Mouse (Mus musculus) heart, adult 2 months (tissue): ENCODE data around the gene Prap1. TPM values are rescaled to one million over a fixed set of nuclear protein-coding genes. Genes with fewer than 3 reads are reported as not detected.

Experiments used
- DNase-seq, 2 experiments: peaks; one replicate each; pipeline ENCODE4 v3.0.0; 2021
- H3K27ac ChIP-seq: fragments of 200-600 bp; 2 replicates; pipeline ENCODE4 v1.8.1; 2022
- H3K27me3 ChIP-seq: fragments of 200-500 bp; 2 replicates; pipeline ENCODE4 v1.6.1; 2012; ENCODE audit warnings: mild to moderate bottlenecking, low read length, inconsistent platforms, mixed read lengths; ENCODE audit not compliant: control insufficient read depth, insufficient read depth
- H3K36me3 ChIP-seq: fragments of 200-500 bp; 2 replicates; pipeline ENCODE4 v1.6.1; 2012; ENCODE audit warnings: low read length, inconsistent platforms; ENCODE audit not compliant: control insufficient read depth, insufficient read depth
- H3K4me1 ChIP-seq: fragments of 200-500 bp; 2 replicates; pipeline ENCODE4 v1.6.1; 2011; ENCODE audit warnings: low read length; ENCODE audit not compliant: control insufficient read depth, insufficient read depth
- H3K4me3 ChIP-seq: fragments of 200-600 bp; 2 replicates; pipeline ENCODE4 v1.8.1; 2022
- H3K79me2 ChIP-seq: fragments of 200-500 bp; replicated peaks from 2 replicates; pipeline ENCODE4 v1.6.1; 2012; ENCODE audit warnings: mild to moderate bottlenecking, inconsistent platforms, low read length, moderate library complexity, mixed read lengths; ENCODE audit not compliant: control insufficient read depth, insufficient read depth
- H3K9ac ChIP-seq: fragments of 200-500 bp; 2 replicates; pipeline ENCODE4 v1.6.1; 2012; ENCODE audit warnings: low read depth, mild to moderate bottlenecking, control low read depth, inconsistent platforms, low read length, mixed read lengths
- CTCF ChIP-seq: fragments of 200-600 bp; IDR thresholded peaks from 2 replicates; pipeline ENCODE4 v1.8.1; 2022; ENCODE audit warnings: antibody characterized with exemption, mild to moderate bottlenecking, moderate library complexity
- EP300 ChIP-seq: fragments of 200-500 bp; IDR thresholded peaks from 2 replicates; pipeline ENCODE4 v1.6.1; 2011; ENCODE audit warnings: low read depth, low read length, control low read depth; ENCODE audit not compliant: insufficient read depth
- POLR2A ChIP-seq: fragments of 200-500 bp; IDR thresholded peaks from 2 replicates; pipeline ENCODE4 v1.6.1; 2011; ENCODE audit warnings: mild to moderate bottlenecking, low read depth, low read length, control low read depth; ENCODE audit not compliant: insufficient read depth
- WGBS: fragments of 180-500 bp; shearing (Covaris S2); methylation state at CpG from one replicate; pipeline ENCODE4 v1.1.7; 2018; 5-methylcytosine and 5-hydroxymethylcytosine counted together
- intact Hi-C: fragments of 180-260 bp; cut with DNase I; formaldehyde crosslinking; loops from one replicate; pipeline ENCODE4 v1.15.1; 2025
- polyA plus RNA-seq: library from polyadenylated mRNA; depleted of rRNA; stranded (reverse); fragments of >200 nt; gene quantifications from 2 replicates; pipeline ENCODE4 v1.2.3, GENCODE M21; 2012
- total RNA-seq, 2 experiments: library from RNA; stranded (reverse); gene quantifications; 2 replicates each; pipeline ENCODE4 v1.2.3; 2021

The Prap1 gene
- total and polyA plus RNA-seq, 3 experiments, result 0.27 TPM; not detected in 2

DNA sequence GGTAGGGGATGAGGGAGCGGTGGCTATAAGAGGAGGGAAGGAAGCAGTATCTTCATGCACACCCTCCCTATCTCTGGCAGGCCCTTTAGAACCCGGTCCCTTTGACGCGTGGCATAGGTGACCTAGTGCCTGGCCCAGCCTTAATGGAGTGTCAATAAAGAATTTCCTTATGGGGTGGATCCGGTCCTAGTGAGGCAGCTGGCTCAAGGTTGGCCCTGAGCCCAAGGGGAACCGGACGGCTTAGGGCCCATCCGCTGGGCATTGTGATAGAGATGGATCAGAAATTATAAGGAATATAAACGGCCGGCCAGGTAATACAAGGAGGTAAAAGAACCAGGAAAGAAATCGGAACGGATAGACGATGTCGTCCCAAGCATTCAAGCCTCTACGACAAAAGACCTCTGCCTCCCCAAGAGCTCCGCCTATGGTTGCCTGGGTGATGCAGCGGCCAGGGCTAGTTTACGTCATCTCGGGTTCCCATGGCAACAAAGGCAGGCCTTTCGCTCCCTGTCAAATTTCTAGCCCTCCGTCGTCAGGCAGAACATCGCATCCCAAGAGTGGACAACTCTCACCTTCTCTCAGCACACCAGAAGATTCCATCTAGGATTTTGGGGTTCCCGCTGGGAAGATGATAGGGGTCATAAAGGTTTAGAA lies 12.6 kb upstream of the Prap1 start:
- H3K79me2 ChIP-seq, result no peaks in the 10 kb centered on the region
- H3K27me3 ChIP-seq, result peaks cover 2% of the 10 kb centered on the region; the same call in 1 of the 2 replicates
- peak; percentile 65 to 68 for DNase-seq
- no peak overlapping the region for H3K4me3 ChIP-seq
- intact Hi-C loops, result no loop called here
- TF ChIP-seq EP300 (no peak), POLR2A (no peak), CTCF (no peak)
- no peak overlapping the region for H3K27ac ChIP-seq
- WGBS, result 3% methylated on average over 24 of the region's 24 CpGs
- no peak overlapping the region for H3K9ac ChIP-seq
- no peaks in the 10 kb centered on the region for H3K4me1 ChIP-seq
- H3K36me3 ChIP-seq, result no peaks in the 10 kb centered on the region

DNA sequence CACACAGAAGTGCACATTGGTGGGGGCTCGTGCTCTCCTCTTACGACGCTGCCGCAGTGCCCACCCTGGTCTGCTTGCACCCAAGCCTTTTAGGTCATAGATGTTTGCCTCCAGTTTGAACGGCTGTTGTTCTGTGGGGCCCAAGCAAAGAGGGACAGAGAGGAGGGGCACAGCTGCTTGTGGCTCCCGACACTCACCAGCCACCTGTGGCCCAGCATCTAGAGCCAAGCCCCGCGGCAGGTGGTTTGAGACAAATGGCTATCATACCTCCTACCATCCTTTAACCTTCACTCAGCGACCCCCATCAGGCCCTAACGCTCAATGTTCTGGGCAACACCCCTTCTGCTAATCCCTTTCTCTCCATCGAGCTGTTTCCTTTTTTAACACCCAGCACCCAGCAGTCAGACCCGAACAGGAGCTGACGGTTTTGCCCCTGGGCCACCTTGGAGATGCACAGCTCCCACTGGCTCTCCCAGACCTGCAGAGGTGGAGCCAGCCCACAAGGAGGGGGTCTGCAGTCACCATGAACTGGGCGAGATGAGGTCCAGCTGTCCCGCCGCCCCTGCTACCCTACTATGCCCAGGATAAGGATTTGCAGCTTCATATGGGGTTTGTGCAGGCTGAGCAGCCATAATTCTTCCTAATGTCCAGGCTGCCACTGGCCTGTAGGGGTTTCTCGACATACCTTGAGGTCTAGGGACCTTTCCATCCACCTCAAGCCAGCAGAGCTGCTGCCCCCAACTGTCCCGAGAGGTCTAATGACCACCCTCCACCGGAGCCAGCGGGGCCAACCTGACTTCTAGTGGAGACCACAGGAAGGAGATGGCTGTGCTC lies 11.6 kb upstream of the Prap1 start:
- intact Hi-C loops, result no loop called here
- TF ChIP-seq CTCF, result no peak
- DNase-seq, result no peak
- Histone ChIP-seq H3K36me3 (no peaks in the 10 kb centered on the region), H3K9ac (no peak overlapping the region), H3K27ac (no peak overlapping the region), H3K79me2 (no peaks in the 10 kb centered on the region), H3K4me3 (no peak overlapping the region), H3K27me3 (peaks cover 2% of the 10 kb centered on the region; the same call in 1 of the 2 replicates), H3K4me1 (no peaks in the 10 kb centered on the region)
- WGBS, result 17% methylated on average over 20 of the region's 20 CpGs

DNA sequence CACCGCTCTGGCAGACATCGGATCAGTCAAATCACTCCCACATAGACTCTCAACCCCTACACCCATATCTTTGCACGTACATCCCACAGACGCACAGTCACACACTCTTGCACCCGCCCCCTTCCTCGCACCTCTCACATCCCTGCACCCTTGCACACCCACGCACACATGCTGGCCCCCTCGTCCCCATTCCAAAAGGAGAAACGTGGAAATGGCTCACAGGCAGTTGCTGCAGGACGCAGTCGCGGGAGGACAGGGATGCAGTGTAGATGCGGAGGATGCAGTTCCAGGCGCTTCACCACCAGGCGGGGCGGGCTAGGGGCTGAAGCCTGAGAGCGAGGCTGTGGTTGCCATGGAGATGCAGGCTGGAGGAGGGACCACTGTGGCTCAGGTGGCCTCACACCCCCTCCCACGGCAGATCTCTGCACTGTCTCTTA lies 10.9 kb upstream of the Prap1 start, which contains the start of gene Caly:
Gene Caly (minus strand): TSS at position 307 of the 437 bp plus-strand sequence.
- intact Hi-C loops, result no loop called here
- 8% methylated on average over 18 of the region's 18 CpGs for WGBS
- Histone ChIP-seq H3K27me3 (peaks cover 2% of the 10 kb centered on the region; the same call in 1 of the 2 replicates), H3K4me1 (no peaks in the 10 kb centered on the region), H3K27ac (no peak within 1 kb of the TSS), H3K4me3 (no peak within 1 kb of the TSS), H3K9ac (no peak within 1 kb of the TSS), H3K79me2 (no peaks in the 10 kb centered on the region), H3K36me3 (no peaks in the 10 kb centered on the region)
- DNase-seq, result no peak
- TF ChIP-seq POLR2A (no peak), EP300 (no peak), CTCF (no peak; the same call in 1 of the 2 replicates)

DNA sequence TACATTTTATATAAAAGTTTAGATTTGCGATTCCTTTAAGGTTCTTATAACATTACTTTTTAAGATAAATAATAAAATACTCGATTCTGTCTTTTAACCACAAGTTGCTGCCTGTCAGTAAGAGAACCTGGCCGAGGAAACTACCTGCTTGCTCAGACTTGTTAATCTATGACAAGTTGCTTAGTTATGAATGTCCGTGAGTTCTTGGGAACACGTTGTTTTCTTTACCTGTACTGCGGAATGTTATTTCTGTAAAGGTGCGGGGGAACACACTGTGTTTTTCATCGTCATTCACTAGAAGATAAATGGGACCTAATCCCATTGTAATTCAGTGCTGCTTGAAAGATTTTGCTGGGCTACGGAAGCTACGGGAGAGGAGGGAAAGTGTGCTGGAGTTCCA lies 2.6 kb upstream of the Prap1 start:
- TF ChIP-seq EP300 (no peak), POLR2A (no peak), CTCF (no peak)
- Histone ChIP-seq H3K4me1 (no peaks in the 10 kb centered on the region), H3K9ac (no peak overlapping the region), H3K27ac (no peak overlapping the region), H3K4me3 (no peak overlapping the region), H3K79me2 (no peaks in the 10 kb centered on the region), H3K27me3 (no peaks in the 10 kb centered on the region), H3K36me3 (no peaks in the 10 kb centered on the region)
- DNase-seq, result no peak
- 79% methylated on average over 10 of the region's 10 CpGs for WGBS
- intact Hi-C loops, result no loop called here

DNA sequence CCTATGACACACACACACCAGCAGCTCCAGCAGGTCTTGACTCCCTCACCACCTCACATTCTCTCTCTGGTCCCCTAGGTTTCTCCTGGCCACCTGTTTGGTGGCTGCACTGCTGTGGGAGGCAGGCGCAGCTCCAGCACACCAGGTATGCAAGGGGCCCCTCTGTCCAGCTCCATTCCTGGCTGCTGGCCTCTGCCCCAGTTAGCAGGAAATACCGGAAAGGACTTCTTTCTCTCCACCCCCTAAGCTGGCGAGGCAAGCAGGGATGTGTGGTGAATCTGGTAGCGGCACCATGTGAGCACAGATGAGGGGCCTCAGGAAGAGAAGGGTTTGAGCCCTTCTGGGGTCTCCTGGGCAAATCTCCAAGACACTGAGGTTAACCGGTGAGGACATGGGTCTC lies 1.8 kb downstream of the Prap1 start:
- H3K27me3 ChIP-seq, result no peaks in the 10 kb centered on the region
- H3K36me3 ChIP-seq, result no peaks in the 10 kb centered on the region
- no peaks in the 10 kb centered on the region for H3K4me1 ChIP-seq
- H3K79me2 ChIP-seq, result no peaks in the 10 kb centered on the region
- intact Hi-C loops, result no loop called here
- no peak overlapping the region for H3K4me3 ChIP-seq
- H3K9ac ChIP-seq, result no peak overlapping the region
- H3K27ac ChIP-seq, result no peak overlapping the region
- WGBS, result 28% methylated on average over 5 of the region's 5 CpGs
- no peak for DNase-seq
- no peak for TF ChIP-seq EP300
- TF ChIP-seq CTCF, result no peak
- TF ChIP-seq POLR2A, result no peak

DNA sequence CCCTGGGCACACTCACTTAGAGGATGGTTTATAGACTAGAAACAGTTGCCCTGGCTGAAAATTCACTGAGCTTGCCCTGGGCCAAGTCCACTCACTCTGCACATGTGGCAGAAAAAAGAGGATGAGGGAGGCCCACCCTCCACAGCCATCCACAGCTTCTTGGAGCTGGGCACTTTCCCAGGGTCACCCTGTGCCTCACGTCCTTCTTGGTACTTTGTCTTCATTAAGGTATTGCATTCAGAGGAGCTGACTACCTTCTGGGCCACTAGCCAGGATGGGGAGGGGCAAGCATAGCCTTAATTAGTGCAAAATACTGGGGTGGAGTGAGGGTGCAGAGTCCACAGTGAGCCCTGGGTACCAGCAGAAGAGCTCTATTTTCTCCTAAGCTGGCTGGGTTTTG lies 2.4 kb downstream of the Prap1 start:
- no peak for TF ChIP-seq CTCF
- TF ChIP-seq EP300, result no peak
- TF ChIP-seq POLR2A, result no peak
- H3K36me3 ChIP-seq, result no peaks in the 10 kb centered on the region
- no peak for DNase-seq
- H3K9ac ChIP-seq, result no peak overlapping the region
- H3K27ac ChIP-seq, result no peak overlapping the region
- H3K4me3 ChIP-seq, result no peak overlapping the region
- intact Hi-C loops, result no loop called here
- H3K79me2 ChIP-seq, result no peaks in the 10 kb centered on the region
- H3K27me3 ChIP-seq, result no peaks in the 10 kb centered on the region
- H3K4me1 ChIP-seq, result no peaks in the 10 kb centered on the region
- 23% methylated on average over 1 of the region's 1 CpGs for WGBS
